Mouse (Mus musculus): ENCODE measurements around the gene Psmd13. TPM values are rescaled to one million over a fixed set of nuclear protein-coding genes. Genes with fewer than 3 reads are reported as not detected.
A peak's percentile ranks its signal among the peaks of the same experiment; 100 is the strongest.
"Not testable (repeated sequence)": the region's sequence is repeated elsewhere in the genome, so short reads cannot be mapped to it uniquely, and the experiment has no call there.

Psmd13 gene
- polyA plus RNA-seq, 1 experiment from 2014 or later: 214 TPM

DNA sequence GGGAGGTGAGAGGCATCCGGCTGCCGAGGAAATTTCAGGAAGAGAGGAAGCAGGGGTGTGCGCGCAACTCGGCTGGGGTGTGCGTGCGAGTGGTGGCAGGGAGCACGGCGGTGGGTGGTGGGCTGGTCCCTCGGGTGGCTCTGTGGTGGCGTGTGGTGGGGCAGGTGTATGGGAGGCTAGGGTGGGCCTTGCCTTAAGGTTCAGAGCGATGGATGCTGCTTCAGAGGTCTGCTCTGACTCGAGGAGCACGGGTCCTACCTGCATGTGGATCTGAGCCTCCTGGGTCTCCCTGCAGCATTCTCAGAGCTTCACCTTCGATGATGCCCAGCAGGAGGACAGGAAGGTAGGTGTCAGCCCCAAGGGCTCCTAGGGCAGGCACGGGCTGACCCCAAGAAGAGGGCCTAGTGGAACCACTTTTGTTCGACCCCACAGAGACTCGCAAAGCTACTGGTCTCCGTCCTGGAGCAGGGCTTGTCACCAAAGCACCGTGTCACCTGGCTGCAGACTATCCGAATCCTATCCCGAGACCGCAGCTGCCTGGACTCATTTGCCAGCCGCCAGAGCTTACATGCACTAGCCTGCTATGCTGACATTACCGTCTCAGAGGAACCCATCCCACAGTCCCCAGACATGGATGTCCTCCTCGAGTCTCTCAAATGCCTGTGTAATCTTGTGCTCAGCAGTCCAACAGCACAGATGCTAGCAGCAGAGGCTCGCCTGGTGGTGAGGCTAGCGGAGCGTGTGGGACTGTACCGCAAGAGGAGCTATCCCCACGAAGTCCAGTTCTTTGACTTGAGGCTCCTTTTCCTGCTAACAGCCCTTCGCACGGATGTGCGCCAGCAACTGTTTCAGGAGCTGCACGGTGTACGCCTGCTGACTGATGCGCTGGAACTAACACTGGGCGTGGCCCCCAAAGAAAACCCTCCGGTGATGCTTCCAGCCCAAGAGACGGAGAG, 23.9 kb upstream of the Psmd13 start, which contains the start of gene Bet1l:
Gene Bet1l (minus strand): TSS at position 28 of the 956 bp plus-strand sequence.
- Histone ChIP-seq H3K9me3 (no peaks in the 10 kb centered on the region), H3K9ac (peak within 1 kb of the TSS; percentile 73), H3K4me2 (peak within 1 kb of the TSS; percentile 99), H3K27me3 (replicated peaks) (no peaks in the 10 kb centered on the region), H3K4me1 (peaks cover 27% of the 10 kb centered on the region), H3K27ac (peak within 1 kb of the TSS; percentile 98), H3K36me3 (peaks cover 52% of the 10 kb centered on the region), H3K4me3 (replicated peaks) (peak within 1 kb of the TSS; percentile 67)
- 31% methylated on average over 40 of the region's 40 CpGs for WGBS
- ATAC-seq (ENCODE audit: insufficient read depth, low FRiP score, low read depth): 0 out of 2 replicates have a peak, but pooled peaks have one; percentile 2

DNA sequence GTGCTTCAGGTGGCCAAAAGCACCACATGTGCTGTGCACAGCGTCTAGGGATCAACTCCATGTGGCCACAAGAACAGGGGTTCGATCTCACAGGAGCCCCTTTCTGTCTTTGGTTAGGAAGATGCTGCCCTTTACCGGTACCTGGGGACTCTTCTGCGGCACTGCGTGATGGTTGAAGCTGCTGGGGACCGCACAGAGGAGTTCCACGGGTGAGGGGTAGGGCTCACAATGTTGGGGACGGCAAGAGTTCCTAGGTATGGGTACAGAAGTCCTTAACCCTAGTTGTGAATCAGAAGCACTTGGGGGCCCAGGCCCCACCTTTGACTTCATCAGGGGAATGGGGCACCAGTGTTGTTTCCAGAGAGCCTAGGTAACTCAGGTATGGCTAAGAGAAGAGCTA, 23.0 kb upstream of the Psmd13 start:
- peak overlapping the region; percentile 99 for H3K4me2 ChIP-seq
- peaks cover 50% of the 10 kb centered on the region for H3K36me3 ChIP-seq
- H3K27ac ChIP-seq: no peak overlapping the region
- H3K9me3 ChIP-seq: no peaks in the 10 kb centered on the region
- ATAC-seq (ENCODE audit: insufficient read depth, low FRiP score, low read depth): no peak
- no peaks in the 10 kb centered on the region for H3K27me3 ChIP-seq (replicated peaks)
- WGBS: 93% methylated on average over 8 of the region's 8 CpGs
- H3K4me1 ChIP-seq: peaks cover 27% of the 10 kb centered on the region
- H3K9ac ChIP-seq: no peak overlapping the region
- peak overlapping the region; percentile 67 for H3K4me3 ChIP-seq (replicated peaks)

DNA sequence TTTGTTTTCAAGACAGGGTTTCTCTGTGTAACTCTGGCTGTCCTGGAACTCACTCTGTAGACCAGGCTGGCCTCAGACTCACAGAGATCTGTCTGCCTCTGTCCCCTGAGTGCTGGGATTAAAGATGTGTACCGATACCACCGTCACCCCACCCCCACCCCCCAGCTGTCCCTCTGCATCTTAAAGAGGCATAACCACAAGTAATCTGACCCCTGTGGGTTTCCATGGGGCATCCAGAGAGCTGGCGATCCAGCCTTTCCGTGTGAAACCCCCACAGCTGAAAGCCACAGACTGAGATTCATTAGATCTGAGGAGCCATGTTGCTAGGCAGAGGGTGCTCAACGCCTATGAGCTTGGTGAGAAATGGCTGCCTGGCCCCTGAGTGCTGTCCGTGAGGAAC, 21.8 kb upstream of the Psmd13 start:
- H3K27me3 ChIP-seq (replicated peaks): no peaks in the 10 kb centered on the region
- no peak overlapping the region for H3K4me2 ChIP-seq
- H3K4me3 ChIP-seq (replicated peaks): no peak overlapping the region
- H3K27ac ChIP-seq: no peak overlapping the region
- ATAC-seq (ENCODE audit: insufficient read depth, low FRiP score, low read depth): no peak
- peaks cover 48% of the 10 kb centered on the region for H3K36me3 ChIP-seq
- no peak overlapping the region for H3K9ac ChIP-seq
- H3K9me3 ChIP-seq: no peaks in the 10 kb centered on the region
- 69% methylated on average over 6 of the region's 6 CpGs for WGBS
- peaks cover 23% of the 10 kb centered on the region for H3K4me1 ChIP-seq

DNA sequence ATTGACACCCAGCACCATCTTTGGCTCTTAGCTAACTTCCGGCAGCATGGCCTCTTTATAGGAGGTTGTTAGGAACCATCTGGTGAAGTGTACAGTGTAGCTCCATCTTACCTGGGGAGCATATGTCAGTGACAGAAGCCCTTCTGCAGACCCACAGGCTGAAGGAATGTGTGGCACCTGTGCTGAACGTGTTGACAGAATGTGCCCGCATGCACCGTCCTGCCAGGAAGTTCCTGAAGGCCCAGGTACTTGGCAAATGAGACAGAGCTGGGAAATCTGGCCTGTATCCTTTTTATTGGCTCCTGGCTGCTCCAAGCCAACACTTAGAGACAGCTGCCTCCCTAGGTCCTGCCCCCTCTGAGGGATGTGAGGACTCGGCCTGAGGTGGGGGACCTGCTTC, 21.0 kb upstream of the Psmd13 start:
- no peak overlapping the region for H3K4me2 ChIP-seq
- H3K27me3 ChIP-seq (replicated peaks): no peaks in the 10 kb centered on the region
- no peak for ATAC-seq (ENCODE audit: insufficient read depth, low FRiP score, low read depth)
- no peak overlapping the region for H3K9ac ChIP-seq
- no peak overlapping the region for H3K4me3 ChIP-seq (replicated peaks)
- no peak overlapping the region for H3K27ac ChIP-seq
- 83% methylated on average over 5 of the region's 5 CpGs for WGBS
- H3K4me1 ChIP-seq: peaks cover 17% of the 10 kb centered on the region
- H3K36me3 ChIP-seq: peaks cover 49% of the 10 kb centered on the region
- no peaks in the 10 kb centered on the region for H3K9me3 ChIP-seq

DNA sequence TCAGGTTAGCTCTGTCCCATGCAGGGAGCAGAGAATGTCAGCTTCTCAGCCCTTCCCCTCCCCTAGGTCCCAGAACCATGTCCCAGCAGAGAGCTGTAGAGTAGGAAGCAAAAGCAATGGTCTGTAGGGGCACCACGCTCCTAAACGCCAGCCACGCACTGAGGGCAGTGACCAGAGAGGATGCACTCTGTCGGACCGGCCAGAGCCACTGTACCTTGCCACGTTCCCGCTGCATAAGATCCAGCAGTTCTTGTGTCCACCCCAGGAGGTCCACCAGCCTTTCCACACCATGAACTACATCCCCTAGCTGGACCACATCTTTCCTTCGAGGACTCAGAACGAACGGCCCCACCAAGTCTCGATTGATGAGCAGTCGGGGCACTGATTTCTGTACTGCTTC, 17.0 kb upstream of the Psmd13 start:
- Histone ChIP-seq H3K4me2 (no peak overlapping the region), H3K9ac (no peak overlapping the region), H3K36me3 (peaks cover 40% of the 10 kb centered on the region), H3K27ac (no peak overlapping the region), H3K27me3 (replicated peaks) (no peaks in the 10 kb centered on the region), H3K4me3 (replicated peaks) (no peak overlapping the region), H3K4me1 (no peaks in the 10 kb centered on the region), H3K9me3 (no peaks in the 10 kb centered on the region)
- WGBS: 90% methylated on average over 12 of the region's 12 CpGs
- no peak for ATAC-seq (ENCODE audit: insufficient read depth, low FRiP score, low read depth)

DNA sequence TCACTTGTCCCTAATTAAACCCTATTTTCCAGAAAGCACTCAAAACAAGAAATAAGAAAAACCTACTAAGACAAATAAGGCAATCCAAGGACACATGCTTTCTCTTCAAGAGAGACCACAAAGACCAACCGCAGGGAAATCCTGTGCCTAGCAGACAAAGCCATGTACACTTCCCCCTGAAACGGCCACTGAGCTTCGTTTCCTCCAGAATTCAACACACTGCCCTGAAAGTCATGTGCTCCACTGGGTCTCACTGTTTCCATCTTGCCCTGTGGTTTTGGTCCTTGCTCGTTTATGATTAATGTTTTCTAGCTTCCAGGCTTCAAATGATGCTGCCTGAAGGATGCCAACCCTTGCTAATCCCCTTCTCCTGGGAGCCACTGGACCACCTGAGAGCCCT, 7.5 kb upstream of the Psmd13 start:
- H3K9ac ChIP-seq: no peak overlapping the region
- no peak overlapping the region for H3K27ac ChIP-seq
- WGBS: 86% methylated on average over 4 of the region's 4 CpGs
- peaks cover 16% of the 10 kb centered on the region; the same call in 1 of the 2 replicates for H3K36me3 ChIP-seq
- no peak overlapping the region for H3K4me3 ChIP-seq (replicated peaks)
- no peak for ATAC-seq (ENCODE audit: insufficient read depth, low FRiP score, low read depth)
- H3K4me2 ChIP-seq: no peak overlapping the region
- H3K9me3 ChIP-seq: no peaks in the 10 kb centered on the region
- no peaks in the 10 kb centered on the region for H3K27me3 ChIP-seq (replicated peaks)
- no peaks in the 10 kb centered on the region for H3K4me1 ChIP-seq

DNA sequence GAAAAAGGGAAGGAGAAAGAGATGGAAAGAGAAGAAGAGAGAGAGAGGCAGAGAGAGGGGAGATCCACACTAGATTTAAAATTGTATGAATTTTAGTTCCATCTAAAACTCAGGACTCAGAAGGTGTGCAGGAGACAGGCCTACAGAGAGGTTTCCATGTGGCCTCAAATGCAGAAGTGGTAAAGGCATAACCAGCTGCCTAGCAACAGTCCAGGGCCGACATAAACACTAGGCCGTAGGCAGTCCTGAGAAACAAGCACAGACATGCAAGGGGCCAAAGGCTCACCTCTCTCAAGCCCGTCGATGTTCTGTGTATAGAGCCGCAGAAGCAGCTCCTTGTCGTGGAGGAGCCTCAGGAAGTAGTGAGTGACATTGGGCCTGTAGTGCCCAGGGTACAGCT, 4.4 kb upstream of the Psmd13 start:
- WGBS: 70% methylated on average over 6 of the region's 6 CpGs
- H3K4me1 ChIP-seq: peaks cover 2% of the 10 kb centered on the region; the same call in 1 of the 2 replicates
- no peak overlapping the region for H3K9ac ChIP-seq

DNA sequence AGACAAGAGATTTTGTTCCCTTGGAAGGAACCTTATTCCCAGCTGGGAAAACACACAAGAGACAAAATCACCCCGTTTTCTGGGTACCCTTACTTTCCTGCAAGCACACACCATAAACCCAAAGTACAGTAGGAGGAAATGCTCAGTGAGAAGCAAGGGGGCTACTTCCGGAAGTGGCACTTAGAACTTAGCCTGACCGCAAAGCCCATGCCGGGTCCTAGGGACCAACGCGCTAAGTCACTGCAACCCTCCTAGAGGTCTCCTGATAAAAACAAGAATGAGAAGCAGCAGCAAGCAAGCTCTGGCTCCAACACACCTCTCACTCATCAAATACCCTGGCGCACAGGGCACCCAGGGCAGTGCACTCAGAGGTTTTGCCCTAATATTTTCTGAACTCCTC, 2.4 kb upstream of the Psmd13 start:
- H3K27me3 ChIP-seq (replicated peaks): no peaks in the 10 kb centered on the region
- no peak overlapping the region for H3K4me2 ChIP-seq
- ATAC-seq (ENCODE audit: insufficient read depth, low FRiP score, low read depth): no peak
- H3K27ac ChIP-seq: no peak overlapping the region
- H3K9me3 ChIP-seq: no peaks in the 10 kb centered on the region
- H3K36me3 ChIP-seq: peaks cover 7% of the 10 kb centered on the region; the same call in 1 of the 2 replicates
- peaks cover 11% of the 10 kb centered on the region for H3K4me1 ChIP-seq
- no peak overlapping the region for H3K4me3 ChIP-seq (replicated peaks)
- WGBS: 82% methylated on average over 7 of the region's 7 CpGs
- no peak overlapping the region for H3K9ac ChIP-seq

More for the DNA sequence above, 4.4 kb upstream of the Psmd13 start:
- no peak for ATAC-seq (ENCODE audit: insufficient read depth, low FRiP score, low read depth)
- H3K27ac ChIP-seq: no peak overlapping the region
- peaks cover 8% of the 10 kb centered on the region; the same call in 1 of the 2 replicates for H3K36me3 ChIP-seq
- no peak overlapping the region for H3K4me2 ChIP-seq
- no peaks in the 10 kb centered on the region for H3K9me3 ChIP-seq
- H3K4me3 ChIP-seq (replicated peaks): no peak overlapping the region
- H3K27me3 ChIP-seq (replicated peaks): no peaks in the 10 kb centered on the region

DNA sequence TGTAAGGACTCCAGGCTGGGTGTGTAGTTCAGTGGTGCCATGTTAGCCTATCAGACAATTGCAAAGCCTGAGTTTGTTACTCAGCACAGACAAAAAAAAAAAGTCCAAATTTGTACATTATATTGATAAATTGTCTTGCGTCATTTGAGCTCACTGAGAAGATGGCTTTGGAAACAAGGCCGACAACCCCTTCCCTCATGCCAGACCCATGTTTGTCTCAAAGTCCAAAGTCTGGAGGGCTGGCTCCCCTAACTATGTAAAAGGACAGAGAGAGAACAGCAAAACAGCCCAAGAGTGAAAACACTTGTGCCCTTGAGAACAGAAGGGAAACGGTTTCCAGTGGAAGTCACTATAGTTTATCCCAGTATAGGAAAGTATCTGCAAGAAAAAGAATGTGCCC, 1.3 kb upstream of the Psmd13 start:
- H3K9ac ChIP-seq: no peak overlapping the region
- WGBS: 60% methylated on average over 3 of the region's 3 CpGs

DNA sequence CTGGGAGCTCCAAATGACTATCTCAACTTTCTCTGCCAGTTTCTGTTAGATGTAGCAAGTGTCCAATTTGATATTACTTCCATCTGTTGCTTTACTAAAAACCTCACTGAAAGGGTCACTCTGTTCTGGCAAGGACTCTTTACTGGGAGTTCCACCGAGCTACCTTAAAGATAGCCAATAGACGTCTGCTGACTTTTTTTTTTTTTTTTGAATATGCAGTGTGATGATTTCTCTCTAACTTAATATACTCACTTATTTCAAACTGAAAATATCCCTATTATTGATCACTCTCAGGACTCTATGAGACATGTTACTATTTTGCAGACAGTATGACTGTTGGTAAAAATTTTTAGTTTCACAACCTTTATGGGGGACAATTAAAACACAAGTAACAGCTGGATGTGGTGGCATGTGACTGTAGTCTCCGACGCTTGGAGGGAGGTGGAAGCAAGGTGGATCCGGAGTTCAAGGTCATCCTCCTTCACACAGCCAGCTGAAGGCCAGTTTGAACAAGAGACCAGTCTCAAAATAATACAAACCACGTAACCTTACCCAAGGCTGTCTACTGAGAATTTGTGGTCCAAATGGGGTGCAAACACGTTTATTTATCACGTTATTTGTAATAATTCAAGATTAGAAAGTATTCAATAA, 778 bp upstream of the Psmd13 start:
- Histone ChIP-seq H3K9ac (no peak overlapping the region), H3K9me3 (no peaks in the 10 kb centered on the region), H3K27ac (no peak overlapping the region; the same call in 1 of the 2 replicates), H3K4me2 (peak overlapping the region; percentile 86), H3K4me1 (peaks cover 11% of the 10 kb centered on the region), H3K4me3 (replicated peaks) (peak overlapping the region; percentile 96), H3K36me3 (no peaks in the 10 kb centered on the region; the same call in 1 of the 2 replicates), H3K27me3 (replicated peaks) (no peaks in the 10 kb centered on the region)
- WGBS: 15% methylated on average over 8 of the region's 8 CpGs
- ATAC-seq (ENCODE audit: insufficient read depth, low FRiP score, low read depth): no peak

More for the DNA sequence above, 1.3 kb upstream of the Psmd13 start:
- Histone ChIP-seq H3K9me3 (no peaks in the 10 kb centered on the region), H3K27me3 (replicated peaks) (no peaks in the 10 kb centered on the region), H3K4me3 (replicated peaks) (no peak overlapping the region), H3K36me3 (no peaks in the 10 kb centered on the region; the same call in 1 of the 2 replicates), H3K4me1 (peaks cover 11% of the 10 kb centered on the region), H3K27ac (no peak overlapping the region), H3K4me2 (peak overlapping the region; percentile 86)
- no peak for ATAC-seq (ENCODE audit: insufficient read depth, low FRiP score, low read depth)

DNA sequence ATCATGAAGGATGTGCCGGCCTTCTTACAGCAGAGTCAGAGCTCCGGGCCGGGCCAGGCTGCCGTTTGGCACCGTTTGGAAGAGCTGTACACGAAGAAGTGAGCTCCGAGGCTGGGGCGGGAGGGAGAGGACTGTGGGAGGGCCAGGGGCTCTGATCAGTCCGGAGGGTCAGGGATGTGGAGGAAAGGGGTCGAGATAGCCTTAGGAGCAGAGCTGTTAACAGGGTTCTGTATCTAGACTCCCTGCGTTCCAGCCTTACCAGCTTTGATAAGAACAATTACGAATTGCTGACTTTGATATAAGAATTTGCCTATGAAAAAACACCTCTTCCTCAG, 668 bp downstream of the Psmd13 start:
- H3K4me3 ChIP-seq (replicated peaks): peak overlapping the region; percentile 96
- no peaks in the 10 kb centered on the region for H3K27me3 ChIP-seq (replicated peaks)
- H3K4me2 ChIP-seq: peak overlapping the region; percentile 86
- H3K9me3 ChIP-seq: no peaks in the 10 kb centered on the region
- peak overlapping the region; percentile 51; the same call in 1 of the 2 replicates for H3K27ac ChIP-seq
- peaks cover 10% of the 10 kb centered on the region for H3K36me3 ChIP-seq
- WGBS: 0% methylated on average over 12 of the region's 12 CpGs
- H3K9ac ChIP-seq: peak overlapping the region; percentile 78
- ATAC-seq (ENCODE audit: insufficient read depth, low FRiP score, low read depth): peak; percentile 24
- H3K4me1 ChIP-seq: peaks cover 11% of the 10 kb centered on the region

DNA sequence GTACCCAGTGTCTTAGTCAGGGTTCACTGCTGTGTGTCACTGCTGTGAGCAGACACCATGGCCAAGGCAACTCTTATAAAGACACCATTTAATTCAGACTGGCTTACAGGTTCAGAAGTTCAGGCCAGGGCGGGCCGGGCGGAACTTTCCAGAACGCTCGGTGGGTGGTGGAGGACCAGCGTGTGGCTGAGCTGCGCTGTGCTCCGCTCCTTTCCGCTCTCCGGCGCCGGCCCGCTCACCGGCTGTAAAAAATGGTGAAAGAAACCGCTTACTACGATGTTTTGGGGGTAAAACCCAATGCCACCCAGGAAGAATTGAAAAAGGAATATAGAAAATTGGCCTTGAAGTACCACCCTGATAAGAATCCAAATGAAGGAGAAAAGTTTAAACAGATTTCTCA, 8.9 kb downstream of the Psmd13 start:
- 96% methylated on average over 16 of the region's 16 CpGs for WGBS
- ATAC-seq (ENCODE audit: insufficient read depth, low FRiP score, low read depth); H3K9ac ChIP-seq; H3K4me3 ChIP-seq (replicated peaks); H3K27ac ChIP-seq; H3K27me3 ChIP-seq (replicated peaks); H3K4me1 ChIP-seq; H3K4me2 ChIP-seq; H3K9me3 ChIP-seq: not testable (repeated sequence)
- peaks cover 58% of the 10 kb centered on the region for H3K36me3 ChIP-seq
